Mouse (Mus musculus): ENCODE data around the gene Gnai3. TPM values are rescaled to one million over a fixed set of nuclear protein-coding genes. Genes with fewer than 3 reads are reported as not detected.

Gnai3 gene
- total and polyA plus RNA-seq, 2 experiments, result 19.0 to 89.5 TPM

- no peak for DNase-seq (ENCODE audit: extremely low read depth, low read depth, low spot score)
- Histone ChIP-seq H3K9ac (ENCODE audit: low read depth, low read length) (no peak overlapping the region), H3K36me3 (ENCODE audit: control insufficient read depth, insufficient read depth, low read length) (no peaks in the 10 kb centered on the region), H3K79me2 (ENCODE audit: control insufficient read depth, insufficient read depth, low read length) (no peaks in the 10 kb centered on the region), H3K27ac (replicated peaks; ENCODE audit: insufficient read depth, low read depth, low read length) (no peak overlapping the region), H3K4me1 (ENCODE audit: control insufficient read depth, insufficient read depth, low read length) (0 out of 2 replicates have a peak, but pooled peaks cover 1% of the 10 kb centered on the region), H3K4me3 (ENCODE audit: insufficient read depth, low read depth, low read length) (no peak overlapping the region), H3K27me3 (ENCODE audit: control insufficient read depth, insufficient read depth, low read length) (no peaks in the 10 kb centered on the region)
- TF ChIP-seq CTCF (IDR thresholded peaks at IDR 0.05; ENCODE audit: low read depth, low read length), result no peak
- no peak for TF ChIP-seq POLR2A (IDR thresholded peaks at IDR 0.05; ENCODE audit: extremely low read depth, insufficient read depth, low read length)
- 80% methylated on average over 10 of the region's 10 CpGs for WGBS
Measured at GRCm38 (mm10) chr3:108165532-108166315, 19.8 kb upstream of the Gnai3 start.

- Histone ChIP-seq H3K4me3 (ENCODE audit: insufficient read depth, low read depth, low read length) (no peak overlapping the region), H3K27me3 (ENCODE audit: control insufficient read depth, insufficient read depth, low read length) (no peaks in the 10 kb centered on the region)
- 18% methylated on average over 9 of the region's 9 CpGs for WGBS
Measured at GRCm38 (mm10) chr3:108164807-108165206, 18.9 kb upstream of the Gnai3 start.

GRCm38 (mm10) chr3:108164091-108164490, 18.1 kb upstream of the Gnai3 start:
- Histone ChIP-seq H3K27me3 (ENCODE audit: control insufficient read depth, insufficient read depth, low read length) (no peaks in the 10 kb centered on the region), H3K9ac (ENCODE audit: low read depth, low read length) (no peak overlapping the region), H3K27ac (replicated peaks; ENCODE audit: insufficient read depth, low read depth, low read length) (no peak overlapping the region), H3K36me3 (ENCODE audit: control insufficient read depth, insufficient read depth, low read length) (no peaks in the 10 kb centered on the region), H3K79me2 (ENCODE audit: control insufficient read depth, insufficient read depth, low read length) (no peaks in the 10 kb centered on the region), H3K4me1 (ENCODE audit: control insufficient read depth, insufficient read depth, low read length) (0 out of 2 replicates have a peak, but pooled peaks cover 1% of the 10 kb centered on the region), H3K4me3 (ENCODE audit: insufficient read depth, low read depth, low read length) (no peak overlapping the region)
- no peak for TF ChIP-seq CTCF (IDR thresholded peaks at IDR 0.05; ENCODE audit: low read depth, low read length)
- no peak for DNase-seq (ENCODE audit: extremely low read depth, low read depth, low spot score)
- 64% methylated on average over 5 of the region's 5 CpGs for WGBS

More at GRCm38 (mm10) chr3:108164807-108165206, 18.9 kb upstream of the Gnai3 start:
- no peak overlapping the region for H3K27ac ChIP-seq (replicated peaks; ENCODE audit: insufficient read depth, low read depth, low read length)
- TF ChIP-seq CTCF (IDR thresholded peaks at IDR 0.05; ENCODE audit: low read depth, low read length), result peak; percentile 88
- TF ChIP-seq POLR2A (IDR thresholded peaks at IDR 0.05; ENCODE audit: extremely low read depth, insufficient read depth, low read length), result no peak
- H3K4me1 ChIP-seq (ENCODE audit: control insufficient read depth, insufficient read depth, low read length), result 0 out of 2 replicates have a peak, but pooled peaks cover 1% of the 10 kb centered on the region
- H3K79me2 ChIP-seq (ENCODE audit: control insufficient read depth, insufficient read depth, low read length), result no peaks in the 10 kb centered on the region
- peak; percentile 39 for DNase-seq (ENCODE audit: extremely low read depth, low read depth, low spot score)
- no peaks in the 10 kb centered on the region for H3K36me3 ChIP-seq (ENCODE audit: control insufficient read depth, insufficient read depth, low read length)
- H3K9ac ChIP-seq (ENCODE audit: low read depth, low read length), result no peak overlapping the region

GRCm38 (mm10) chr3:108158383-108159037, 12.6 kb upstream of the Gnai3 start:
- 90% methylated on average over 9 of the region's 9 CpGs for WGBS

GRCm38 (mm10) chr3:108154656-108155055, 8.7 kb upstream of the Gnai3 start, which contains the start of gene Gpr61:
TSS of gene Gpr61 (minus strand) at chr3:108154882.
- no peak within 1 kb of the TSS for H3K27ac ChIP-seq (replicated peaks; ENCODE audit: insufficient read depth, low read depth, low read length)
- DNase-seq (ENCODE audit: extremely low read depth, low read depth, low spot score), result no peak
- TF ChIP-seq POLR2A (IDR thresholded peaks at IDR 0.05; ENCODE audit: extremely low read depth, insufficient read depth, low read length), result no peak
- H3K27me3 ChIP-seq (ENCODE audit: control insufficient read depth, insufficient read depth, low read length), result no peaks in the 10 kb centered on the region
- WGBS, result 81% methylated on average over 4 of the region's 4 CpGs
- no peaks in the 10 kb centered on the region for H3K79me2 ChIP-seq (ENCODE audit: control insufficient read depth, insufficient read depth, low read length)
- H3K4me3 ChIP-seq (ENCODE audit: insufficient read depth, low read depth, low read length), result no peak within 1 kb of the TSS
- H3K4me1 ChIP-seq (ENCODE audit: control insufficient read depth, insufficient read depth, low read length), result no peaks in the 10 kb centered on the region
- H3K9ac ChIP-seq (ENCODE audit: low read depth, low read length), result no peak within 1 kb of the TSS
- H3K36me3 ChIP-seq (ENCODE audit: control insufficient read depth, insufficient read depth, low read length), result no peaks in the 10 kb centered on the region

More at GRCm38 (mm10) chr3:108158383-108159037, 12.6 kb upstream of the Gnai3 start:
- Histone ChIP-seq H3K9ac (ENCODE audit: low read depth, low read length) (no peak overlapping the region), H3K4me1 (ENCODE audit: control insufficient read depth, insufficient read depth, low read length) (no peaks in the 10 kb centered on the region), H3K27ac (replicated peaks; ENCODE audit: insufficient read depth, low read depth, low read length) (no peak overlapping the region), H3K27me3 (ENCODE audit: control insufficient read depth, insufficient read depth, low read length) (no peaks in the 10 kb centered on the region), H3K79me2 (ENCODE audit: control insufficient read depth, insufficient read depth, low read length) (no peaks in the 10 kb centered on the region), H3K36me3 (ENCODE audit: control insufficient read depth, insufficient read depth, low read length) (no peaks in the 10 kb centered on the region), H3K4me3 (ENCODE audit: insufficient read depth, low read depth, low read length) (no peak overlapping the region)
- no peak for DNase-seq (ENCODE audit: extremely low read depth, low read depth, low spot score)
- TF ChIP-seq POLR2A (IDR thresholded peaks at IDR 0.05; ENCODE audit: extremely low read depth, insufficient read depth, low read length) (no peak), CTCF (IDR thresholded peaks at IDR 0.05; ENCODE audit: low read depth, low read length) (no peak)
